ENCODE assay signal across 27 mouse cellular contexts in the genomic region with DNA sequence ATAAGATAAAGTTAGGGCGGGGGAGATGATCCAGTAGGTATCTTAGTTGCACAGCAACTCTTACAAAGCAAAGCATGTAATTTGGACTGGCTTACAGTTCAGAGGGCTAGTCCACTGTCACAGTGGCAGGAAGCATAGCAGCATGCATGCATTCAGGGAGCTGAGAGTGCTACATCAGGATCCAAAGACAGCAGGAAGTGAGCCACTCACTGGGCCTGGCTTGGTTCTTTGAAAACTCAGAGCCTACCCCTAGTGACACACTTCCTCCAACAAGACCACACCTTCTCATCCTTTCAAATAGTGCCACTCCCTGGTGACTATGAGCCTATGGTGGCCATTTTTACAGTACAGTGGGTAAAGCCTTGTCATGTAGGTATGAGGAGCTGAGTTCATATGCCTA. TPM values are rescaled to one million over a fixed set of nuclear protein-coding genes. Genes with fewer than 3 reads are reported as not detected.
DNase-seq lines count a peak whose midpoint lies in the region; ATAC-seq lines count a peak whose summit lies in the region.
"Had no signal": no experiment of that assay in that cellular context is flagged by ENCODE, and none has a peak within 500 bp of the region (broad histone marks: within the 10 kb centered on the region; RNA-seq: fewer than 3 reads in every experiment).

No protein-coding gene starts in this region.

- DNase-seq in ES-CJ7 (ENCODE audit: low read depth, low spot score) = peak; percentile 41
- peak; percentile 60 for DNase-seq in ZHBTc4 (ENCODE audit: low read depth, low spot score)
- DNase-seq in heart, postnatal 10 days = no peak
- DNase-seq in forebrain, embryonic 10.5 days (ENCODE audit: extremely low spot score, low spot score) = no peak
- DNase-seq: adrenal gland, adult 2 months; adrenal gland, postnatal 10 days; adrenal gland, postnatal 25 days; B cell, adult 2 months; cerebellum, adult 11 months; cerebellum, adult 18-20 months; cerebellum, adult 8-10 months; cerebellum, adult 9-11 months; cerebellum, postnatal 14 days; cerebellum, postnatal 36 days; embryo, embryonic 11 days; forebrain, postnatal 0 days had no signal

- no peak overlapping the region for H3K4me2 ChIP-seq in midbrain, embryonic 15.5 days
- H3K4me2 ChIP-seq: embryonic facial prominence, embryonic 13.5 days; embryonic facial prominence, embryonic 15.5 days; forebrain, embryonic 13.5 days; forebrain, embryonic 15.5 days had no signal

- intact Hi-C loops in heart, postnatal 10 days (cut with DNase I) = no loop called here

- no peaks in the 10 kb centered on the region for H3K27me3 ChIP-seq in midbrain, embryonic 15.5 days (replicated peaks)
- no peaks in the 10 kb centered on the region for H3K27me3 ChIP-seq in forebrain, embryonic 10.5 days (ENCODE audit: poor library complexity, severe bottlenecking)
- H3K27me3 ChIP-seq: CH12.LX; embryonic facial prominence, embryonic 13.5 days; embryonic facial prominence, embryonic 15.5 days; forebrain, embryonic 13.5 days; forebrain, embryonic 15.5 days had no signal

- peaks cover 34% of the 10 kb centered on the region for H3K36me3 ChIP-seq in midbrain, embryonic 15.5 days (replicated peaks)
- H3K36me3 ChIP-seq in forebrain, embryonic 10.5 days (replicated peaks) = peaks cover 76% of the 10 kb centered on the region

- H3K4me3 ChIP-seq in midbrain, embryonic 15.5 days = no peak overlapping the region
- H3K4me3 ChIP-seq in forebrain, embryonic 10.5 days = no peak overlapping the region
- H3K4me3 ChIP-seq: embryonic facial prominence, embryonic 13.5 days; embryonic facial prominence, embryonic 15.5 days; erythroblast, embryonic 14.5 days; forebrain, embryonic 13.5 days; forebrain, embryonic 15.5 days had no signal

- no peaks in the 10 kb centered on the region for H3K9me3 ChIP-seq in midbrain, embryonic 15.5 days
- no peaks in the 10 kb centered on the region for H3K9me3 ChIP-seq in forebrain, embryonic 10.5 days
- H3K9me3 ChIP-seq: embryonic facial prominence, embryonic 13.5 days; embryonic facial prominence, embryonic 15.5 days; forebrain, embryonic 13.5 days; forebrain, embryonic 15.5 days had no signal

- H3K4me1 ChIP-seq in midbrain, embryonic 15.5 days = no peaks in the 10 kb centered on the region
- H3K4me1 ChIP-seq in forebrain, embryonic 10.5 days = no peaks in the 10 kb centered on the region
- H3K4me1 ChIP-seq: embryonic facial prominence, embryonic 13.5 days; embryonic facial prominence, embryonic 15.5 days; forebrain, embryonic 13.5 days; forebrain, embryonic 15.5 days had no signal

- 97% methylated on average over 1 of the region's 1 CpGs for WGBS in midbrain, embryonic 15.5 days
- WGBS in forebrain, embryonic 10.5 days = 94% methylated on average over 1 of the region's 1 CpGs

- no peak overlapping the region for H3K27ac ChIP-seq in midbrain, embryonic 15.5 days
- no peak overlapping the region for H3K27ac ChIP-seq in forebrain, embryonic 10.5 days
- H3K27ac ChIP-seq: embryonic facial prominence, embryonic 13.5 days; embryonic facial prominence, embryonic 15.5 days; forebrain, embryonic 13.5 days; forebrain, embryonic 15.5 days had no signal

- no peak overlapping the region for H3K9ac ChIP-seq in midbrain, embryonic 15.5 days
- H3K9ac ChIP-seq: embryonic facial prominence, embryonic 13.5 days; embryonic facial prominence, embryonic 15.5 days; forebrain, embryonic 13.5 days; forebrain, embryonic 15.5 days; forebrain, postnatal 0 days had no signal

- no peak for ATAC-seq in midbrain, embryonic 15.5 days (replicated peaks)
- ATAC-seq: CD4-positive, CD25-positive, alpha-beta regulatory T cell, adult 4 months; forebrain, embryonic 13.5 days; forebrain, embryonic 15.5 days; forebrain, postnatal 0 days had no signal

RNA-seq across cellular contexts. Expression of a gene that starts 47.8 kb away (rescaled TPM):
- 1 to 10 TPM; 1.1 to 1.7 TPM for total RNA-seq in heart, postnatal 10 days (2021)
- polyA plus RNA-seq in midbrain, embryonic 15.5 days (2015; fragmentation: Nextera tagmentation; extraction: Ambion mirVana) = 1.4 and 2.4 TPM in 2 replicates
- 0.30 and 0.41 TPM in 2 replicates for polyA plus RNA-seq in forebrain, embryonic 10.5 days (2016; fragmentation: Nextera tagmentation; extraction: Ambion mirVana)
- total RNA-seq: common myeloid progenitor, adult 5-6 weeks; MEL had no signal
- polyA plus RNA-seq: forebrain, embryonic 11.5 days had no signal

Comparison
In these comparisons a context has a peak if more than half of its experiments do, and no peak if none do; other contexts are left out.
1. DNase-seq: peak in ES-CJ7 (single experiment) and ZHBTc4 (single experiment); none in heart, postnatal 10 days (0 of 2) and forebrain, embryonic 10.5 days (single experiment).